Mouse (Mus musculus) megakaryocyte, embryonic 14.5 days (primary cell): ENCODE data around the gene Gm13290.
"Not testable (repeated sequence)": the region's sequence is repeated elsewhere in the genome, so short reads cannot be mapped to it uniquely, and the experiment has no call there.

ENCODE experiments used
- FLI1 ChIP-seq: IDR thresholded peaks from 2 replicates; pipeline ENCODE4 v1.6.1; 2012; ENCODE audit warnings: low read length, inconsistent platforms, mixed read lengths
- GATA1 ChIP-seq: IDR thresholded peaks from 3 replicates; pipeline ENCODE4 v1.6.1; 2012; ENCODE audit warnings: mixed read lengths, low read length, inconsistent platforms, borderline replicate concordance

GRCm38 (mm10) chr4:88763384-88764018 is 10.1 kb upstream of the Gm13290 start:
- TF ChIP-seq FLI1, GATA1: not testable (repeated sequence)
